Mouse (Mus musculus) embryonic fibroblast, embryonic 13.5 days (primary cell): Measurements from ENCODE around the gene Cyfip1.

ENCODE experiments used
- CTCF ChIP-seq: IDR thresholded peaks from 2 replicates; pipeline ENCODE4 v1.5.1; 2011; ENCODE audit warnings: mild to moderate bottlenecking, control low read depth, low read length, moderate library complexity, borderline replicate concordance; ENCODE audit not compliant: insufficient read depth
- POLR2A ChIP-seq: IDR thresholded peaks from 2 replicates; pipeline ENCODE4 v1.6.1; 2011; ENCODE audit warnings: low read depth, mild to moderate bottlenecking, control low read depth, low read length, moderate library complexity

- TF ChIP-seq POLR2A (no peak), CTCF (no peak)
These were observed 39.3 kb downstream of the Cyfip1 start for GRCm38 (mm10) chr7:55880882-55881281.
